Mouse (Mus musculus) MEL (cell line): ENCODE measurements at regions not wholly inside any gene's neighbourhood (a gene's known extent, or its start where the extent isn't known, plus 50 kb on each side); places are given as distances from the start of the nearest gene placed in this dataset.
A peak's percentile ranks its signal among the peaks of the same experiment; 100 is the strongest.

ENCODE experiments used
- DNase-seq: peaks from one replicate; pipeline ENCODE4 v3.0.0; 2011; ENCODE audit warnings: low read depth, low spot score
- H3K27ac ChIP-seq: 2 replicates; pipeline ENCODE4 v1.5.1; 2012; ENCODE audit warnings: low read depth, mild to moderate bottlenecking, control low read depth, low read length, moderate library complexity; ENCODE audit not compliant: control insufficient read depth
- H3K27me3 ChIP-seq, 2 experiments: fragments of 150-350 bp in 1 of 2; sonication (generic) in 1 of 2; 2 replicates each; pipeline ENCODE4 v1.6.1; 2012; ENCODE audit warnings: low read length in 2 of 2, mild to moderate bottlenecking in 2 of 2, improper control_type of control experiment in 1 of 2, moderate library complexity in 1 of 2; ENCODE audit not compliant: insufficient read depth in 2 of 2, control insufficient read depth in 1 of 2
- H3K36me3 ChIP-seq, 2 experiments: 2 replicates each; pipeline ENCODE4 v1.6.1; 2012 to 2014; ENCODE audit warnings: low read length in 2 of 2, improper control_type of control experiment in 1 of 2, inconsistent platforms in 1 of 2, mild to moderate bottlenecking in 1 of 2; ENCODE audit not compliant: insufficient read depth in 2 of 2, control insufficient read depth in 1 of 2
- H3K4me1 ChIP-seq, 2 experiments: fragments of 150-350 bp in 1 of 2; sonication (generic) in 1 of 2; 2 replicates each; pipeline ENCODE4 v1.6.1; 2012; ENCODE audit warnings: low read length in 2 of 2, improper control_type of control experiment in 1 of 2, mild to moderate bottlenecking in 1 of 2; ENCODE audit not compliant: insufficient read depth in 2 of 2, control insufficient read depth in 1 of 2
- H3K4me3 ChIP-seq, 2 experiments: fragments of 150-350 bp in 1 of 2; sonication (generic) in 1 of 2; 2 replicates each; pipeline ENCODE4 v1.5.1; 2012; ENCODE audit warnings: low read depth in 2 of 2, low read length in 2 of 2, mild to moderate bottlenecking in 2 of 2, moderate library complexity in 2 of 2, control low read depth in 1 of 2, improper control_type of control experiment in 1 of 2; ENCODE audit not compliant: control insufficient read depth in 1 of 2, insufficient read depth in 1 of 2
- H3K79me2 ChIP-seq: 2 replicates; pipeline ENCODE4 v1.6.1; 2012; ENCODE audit warnings: mild to moderate bottlenecking, low read length, moderate library complexity; ENCODE audit not compliant: control insufficient read depth, poor library complexity, insufficient read depth
- H3K9ac ChIP-seq: 2 replicates; pipeline ENCODE4 v1.6.1; 2012; ENCODE audit warnings: low read depth, mild to moderate bottlenecking, control low read depth, low read length, moderate library complexity; ENCODE audit not compliant: control insufficient read depth, poor library complexity, severe bottlenecking
- H3K9me3 ChIP-seq: fragments of 150-350 bp; sonication (generic); replicated peaks from 2 replicates; pipeline ENCODE4 v1.6.1; 2012; ENCODE audit warnings: mild to moderate bottlenecking, low read length, improper control_type of control experiment, moderate library complexity; ENCODE audit not compliant: insufficient read depth
- BHLHE40 ChIP-seq: IDR thresholded peaks from 2 replicates; pipeline ENCODE4 v1.6.1; 2012; ENCODE audit warnings: low read depth, mild to moderate bottlenecking, inconsistent platforms, low read length, improper control_type of control experiment, borderline replicate concordance
- CHD1 ChIP-seq: IDR thresholded peaks from 2 replicates; pipeline ENCODE4 v1.6.1; 2012; ENCODE audit warnings: low read depth, mild to moderate bottlenecking, inconsistent platforms, low read length, improper control_type of control experiment
- CHD2 ChIP-seq: IDR thresholded peaks from 2 replicates; pipeline ENCODE4 v1.6.1; 2011; ENCODE audit warnings: low read length, improper control_type of control experiment
- E2F4 ChIP-seq: IDR thresholded peaks from 2 replicates; pipeline ENCODE4 v1.6.1; 2011; ENCODE audit warnings: low read depth, low read length, improper control_type of control experiment, borderline replicate concordance
- ELF1 ChIP-seq: IDR thresholded peaks from 2 replicates; pipeline ENCODE4 v1.6.1; 2014; ENCODE audit warnings: low read depth, mild to moderate bottlenecking, inconsistent platforms, low read length, improper control_type of control experiment, moderate library complexity
- EP300 ChIP-seq, 2 experiments: IDR thresholded peaks; 2 replicates each; pipeline ENCODE4 v1.6.1; 2011; ENCODE audit warnings: improper control_type of control experiment in 2 of 2, low read length in 2 of 2, low read depth in 1 of 2, mild to moderate bottlenecking in 1 of 2
- ETS1 ChIP-seq: IDR thresholded peaks from 2 replicates; pipeline ENCODE4 v1.6.1; 2012; ENCODE audit warnings: low read depth, mild to moderate bottlenecking, inconsistent platforms, low read length, improper control_type of control experiment, moderate library complexity
- GABPA ChIP-seq: IDR thresholded peaks from 2 replicates; pipeline ENCODE4 v1.6.1; 2012; ENCODE audit warnings: low read depth, mild to moderate bottlenecking, inconsistent platforms, low read length, improper control_type of control experiment, moderate library complexity
- GATA1 ChIP-seq: IDR thresholded peaks from 2 replicates; pipeline ENCODE4 v1.6.1; 2011; ENCODE audit warnings: low read depth, low read length, improper control_type of control experiment
- HCFC1 ChIP-seq: IDR thresholded peaks from 2 replicates; pipeline ENCODE4 v1.6.1; 2012; ENCODE audit warnings: low read depth, mild to moderate bottlenecking, inconsistent platforms, low read length, improper control_type of control experiment, moderate library complexity
- KAT2A ChIP-seq: conservative IDR thresholded peaks from 2 replicates; pipeline ENCODE4 v1.6.1; 2012; ENCODE audit warnings: low read depth, low read length, improper control_type of control experiment, inconsistent platforms
- MAFK ChIP-seq: IDR thresholded peaks from 2 replicates; pipeline ENCODE4 v1.6.1; 2011; ENCODE audit warnings: low read depth, mild to moderate bottlenecking, low read length, improper control_type of control experiment, borderline replicate concordance
- MAX ChIP-seq: IDR thresholded peaks from 2 replicates; pipeline ENCODE4 v1.6.1; 2011; ENCODE audit warnings: low read length, improper control_type of control experiment
- MEF2A ChIP-seq: IDR thresholded peaks from 2 replicates; pipeline ENCODE4 v1.6.1; 2014; ENCODE audit warnings: low read depth, mild to moderate bottlenecking, inconsistent platforms, low read length, improper control_type of control experiment; ENCODE audit not compliant: poor library complexity, insufficient replicate concordance, severe bottlenecking; ENCODE audit errors: extremely low read depth
- MXI1 ChIP-seq: IDR thresholded peaks from 2 replicates; pipeline ENCODE4 v1.6.1; 2011; ENCODE audit warnings: mild to moderate bottlenecking, low read depth, low read length, improper control_type of control experiment
- MYB ChIP-seq: IDR thresholded peaks from 2 replicates; pipeline ENCODE4 v1.6.1; 2011; ENCODE audit warnings: mild to moderate bottlenecking, low read depth, low read length, improper control_type of control experiment
- MYC ChIP-seq: IDR thresholded peaks from 2 replicates; pipeline ENCODE4 v1.6.1; 2011; ENCODE audit warnings: low read depth, mild to moderate bottlenecking, low read length, improper control_type of control experiment, moderate library complexity
- POLR2AphosphoS2 ChIP-seq: IDR thresholded peaks from 2 replicates; pipeline ENCODE4 v1.6.1; 2011; ENCODE audit warnings: low read length, improper control_type of control experiment
- POLR2AphosphoS5 ChIP-seq: IDR thresholded peaks from 2 replicates; pipeline ENCODE4 v1.6.1; 2012; ENCODE audit warnings: low read depth, borderline replicate concordance, mild to moderate bottlenecking, inconsistent platforms, low read length, moderate library complexity, mixed read lengths
- RCOR1 ChIP-seq: IDR thresholded peaks from 2 replicates; pipeline ENCODE4 v1.6.1; 2012; ENCODE audit warnings: low read depth, mild to moderate bottlenecking, inconsistent platforms, low read length, improper control_type of control experiment
- SIN3A ChIP-seq: IDR thresholded peaks from 2 replicates; pipeline ENCODE4 v1.6.1; 2012; ENCODE audit warnings: low read length, improper control_type of control experiment, inconsistent platforms
- SMC3 ChIP-seq: IDR thresholded peaks from 2 replicates; pipeline ENCODE4 v1.6.1; 2011; ENCODE audit warnings: low read depth, low read length, improper control_type of control experiment
- TAL1 ChIP-seq: IDR thresholded peaks from 2 replicates; pipeline ENCODE4 v1.6.1; 2012; ENCODE audit warnings: mild to moderate bottlenecking, inconsistent platforms, low read length, moderate library complexity, mixed read lengths
- TBP ChIP-seq: IDR thresholded peaks from 2 replicates; pipeline ENCODE4 v1.8.0; 2011; ENCODE audit warnings: low read depth, low read length, improper control_type of control experiment
- TCF12 ChIP-seq: IDR thresholded peaks from 2 replicates; pipeline ENCODE4 v1.6.1; 2014; ENCODE audit warnings: low read depth, mild to moderate bottlenecking, inconsistent platforms, low read length, improper control_type of control experiment, moderate library complexity
- USF1 ChIP-seq: IDR thresholded peaks from 2 replicates; pipeline ENCODE4 v1.6.1; 2014; ENCODE audit warnings: low read depth, mild to moderate bottlenecking, inconsistent platforms, low read length, improper control_type of control experiment, moderate library complexity
- ZKSCAN1 ChIP-seq: IDR thresholded peaks from 2 replicates; pipeline ENCODE4 v1.6.1; 2012; ENCODE audit warnings: low read depth, mild to moderate bottlenecking, inconsistent platforms, low read length, improper control_type of control experiment, moderate library complexity
- ZNF384 ChIP-seq: IDR thresholded peaks from 2 replicates; pipeline ENCODE4 v1.6.1; 2012; ENCODE audit warnings: low read depth, mild to moderate bottlenecking, inconsistent platforms, low read length, improper control_type of control experiment

DNA sequence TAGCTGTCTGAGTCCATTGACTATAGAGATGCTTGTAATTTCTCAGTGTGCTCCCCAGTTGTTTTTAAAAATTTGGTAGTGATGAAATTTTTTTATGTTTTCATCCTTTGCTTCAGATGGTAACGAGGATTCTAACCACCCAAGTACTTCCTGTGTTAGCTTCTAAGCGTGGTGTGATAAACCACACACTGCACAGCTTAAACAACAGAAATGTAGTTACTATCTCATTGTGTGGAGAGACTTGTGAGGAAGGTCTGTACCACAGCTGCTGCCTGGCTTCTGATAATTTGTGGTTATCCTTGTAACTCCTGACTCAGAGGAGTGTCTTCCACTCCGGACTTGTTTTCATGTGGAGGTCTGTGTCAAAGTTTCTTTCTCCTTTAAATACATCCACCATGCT, 102.3 kb downstream of the Aldh8a1 start:
- H3K27ac ChIP-seq = peak overlapping the region; percentile 75
- peak overlapping the region; percentile 27; the same call in 1 of the 2 replicates for H3K9ac ChIP-seq
- peak; percentile 92 for DNase-seq
- H3K27me3 ChIP-seq = no peaks in the 10 kb centered on the region
- H3K4me3 ChIP-seq = peak overlapping the region in 1 of 2 experiments; percentile 23; a peak in 2 of 4 replicates
- no peaks in the 10 kb centered on the region for H3K9me3 ChIP-seq
- H3K79me2 ChIP-seq = no peaks in the 10 kb centered on the region
- TF ChIP-seq MAX (peak; percentile 72), MXI1 (peak; percentile 75), SIN3A (peak; percentile 91), ETS1 (peak; percentile 98), BHLHE40 (peak; percentile 73; the same call in 1 of the 2 replicates), GATA1 (peak; percentile 95), TCF12 (peak; percentile 95), KAT2A (no peak; the same call in 1 of the 2 replicates), MYB (peak; percentile 65; the same call in 1 of the 2 replicates), MYC (peak; percentile 85), HCFC1 (peak; percentile 46; the same call in 1 of the 2 replicates), TBP (peak; percentile 50), EP300 (IDR thresholded peaks at IDR 0.05; ENCODE audit: low read depth in 1 of 2, low read length in 2 of 2) (peak; percentile 97), SMC3 (no peak), MEF2A (no peak), CHD1 (no peak), CHD2 (no peak), POLR2AphosphoS5 (no peak), RCOR1 (peak; percentile 92), USF1 (no peak), ELF1 (peak; percentile 43; the same call in 1 of the 2 replicates), TAL1 (peak; percentile 95), E2F4 (no peak), ZNF384 (peak; percentile 65; the same call in 1 of the 2 replicates), GABPA (no peak), MAFK (peak; percentile 60; the same call in 1 of the 2 replicates), POLR2AphosphoS2 (no peak), ZKSCAN1 (no peak)
- peaks cover 0 to 25% of the 10 kb centered on the region in 2 experiments; a peak in 2 of 4 replicates for H3K36me3 ChIP-seq
- peaks cover 14 to 26% of the 10 kb centered on the region in 2 experiments for H3K4me1 ChIP-seq
